Mouse (Mus musculus): ENCODE results near the gene Aurkb.

The Aurkb gene

GRCm38 (mm10) chr11:69036486-69037230 is 8.8 kb upstream of the Aurkb start:
- peak; percentile 83 to 90 for DNase-seq (ENCODE audit: low spot score in 2 of 2)

GRCm38 (mm10) chr11:69037231-69038061 is 8.0 kb upstream of the Aurkb start:
- peak; percentile 79 to 84 for DNase-seq (ENCODE audit: low spot score in 2 of 2)

- no peak for DNase-seq (ENCODE audit: low spot score in 2 of 2)
Observed at GRCm38 (mm10) chr11:69038173-69038572, 7.3 kb upstream of the Aurkb start.

GRCm38 (mm10) chr11:69046395-69046774 is 938 bp downstream of the Aurkb start:
- no peak for DNase-seq (ENCODE audit: low spot score in 2 of 2)

- DNase-seq (ENCODE audit: low spot score in 2 of 2), result no peak
Observed at GRCm38 (mm10) chr11:69047592-69047991, 2.1 kb downstream of the Aurkb start.

DNA sequence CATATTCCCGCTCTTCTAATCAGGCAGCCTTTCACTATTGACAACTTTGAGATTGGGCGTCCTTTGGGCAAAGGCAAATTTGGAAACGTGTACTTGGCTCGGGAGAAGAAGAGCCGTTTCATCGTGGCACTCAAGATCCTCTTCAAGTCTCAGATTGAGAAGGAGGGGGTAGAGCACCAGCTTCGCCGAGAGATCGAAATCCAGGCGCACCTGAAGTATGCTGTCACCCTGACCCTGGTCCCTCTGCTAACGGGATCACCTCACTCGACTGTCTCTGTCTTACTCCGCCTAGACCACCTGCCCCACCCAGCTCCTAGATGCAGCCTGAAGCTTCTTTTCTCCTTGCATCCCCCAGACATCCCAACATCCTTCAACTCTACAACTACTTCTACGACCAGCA is 2.7 kb downstream of the Aurkb start:
- no peak for DNase-seq (ENCODE audit: low spot score in 2 of 2)

GRCm38 (mm10) chr11:69050748-69051147 is 5.3 kb downstream of the Aurkb start:
- DNase-seq (ENCODE audit: low spot score in 2 of 2), result no peak

- DNase-seq (ENCODE audit: low spot score in 2 of 2), result no peak
Observed at GRCm38 (mm10) chr11:69051771-69052170, 6.3 kb downstream of the Aurkb start.

GRCm38 (mm10) chr11:69052824-69053421 is 7.5 kb downstream of the Aurkb start:
- DNase-seq (ENCODE audit: low spot score in 2 of 2), result no peak

- no peak for DNase-seq (ENCODE audit: low spot score in 2 of 2)
Observed at GRCm38 (mm10) chr11:69053848-69054247, 8.4 kb downstream of the Aurkb start.

GRCm38 (mm10) chr11:69058265-69058664 is 12.8 kb downstream of the Aurkb start:
- no peak for DNase-seq (ENCODE audit: low spot score in 2 of 2)

- DNase-seq (ENCODE audit: low spot score in 2 of 2), result no peak
Observed at GRCm38 (mm10) chr11:69058729-69059356, 13.4 kb downstream of the Aurkb start.

DNA sequence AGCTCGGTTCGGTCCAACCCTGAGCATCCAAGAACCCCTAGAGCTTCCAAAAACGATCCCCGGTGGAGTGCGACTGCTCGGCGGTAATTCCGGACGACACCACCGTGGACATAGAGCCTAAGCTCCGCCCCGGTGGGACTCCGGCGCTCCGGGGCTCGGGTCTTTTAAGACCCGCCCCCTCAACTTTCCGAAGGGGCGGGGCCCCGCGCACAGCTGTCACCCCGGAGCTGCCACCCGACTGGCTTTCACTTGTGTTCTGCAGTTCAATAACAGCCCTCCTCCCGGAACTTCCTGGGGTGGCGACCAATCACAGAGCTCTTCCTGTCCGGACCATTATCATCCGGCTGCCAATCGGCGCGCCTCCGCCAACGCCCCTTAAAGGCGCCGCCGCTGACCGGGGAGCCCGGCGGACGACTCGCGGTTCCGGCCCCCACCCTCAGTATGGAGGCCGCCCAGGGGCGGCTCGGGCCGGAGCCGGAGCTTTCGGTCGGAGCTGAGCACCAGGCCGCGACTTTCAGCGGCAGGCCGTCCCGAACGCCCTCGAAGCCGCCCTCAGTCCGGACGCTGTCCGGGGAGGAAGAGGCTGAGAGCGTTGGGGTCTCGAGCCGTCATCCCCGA is 14.0 kb downstream of the Aurkb start, which contains the start of gene Borcs6:
Gene Borcs6, plus strand, starts transcription at position 361 of the 618 bp plus-strand sequence.
- peak; percentile 88 to 94 for DNase-seq (ENCODE audit: low spot score in 2 of 2)

GRCm38 (mm10) chr11:69059975-69060411 is 14.5 kb downstream of the Aurkb start:
- DNase-seq (ENCODE audit: low spot score in 2 of 2), result no peak

DNA sequence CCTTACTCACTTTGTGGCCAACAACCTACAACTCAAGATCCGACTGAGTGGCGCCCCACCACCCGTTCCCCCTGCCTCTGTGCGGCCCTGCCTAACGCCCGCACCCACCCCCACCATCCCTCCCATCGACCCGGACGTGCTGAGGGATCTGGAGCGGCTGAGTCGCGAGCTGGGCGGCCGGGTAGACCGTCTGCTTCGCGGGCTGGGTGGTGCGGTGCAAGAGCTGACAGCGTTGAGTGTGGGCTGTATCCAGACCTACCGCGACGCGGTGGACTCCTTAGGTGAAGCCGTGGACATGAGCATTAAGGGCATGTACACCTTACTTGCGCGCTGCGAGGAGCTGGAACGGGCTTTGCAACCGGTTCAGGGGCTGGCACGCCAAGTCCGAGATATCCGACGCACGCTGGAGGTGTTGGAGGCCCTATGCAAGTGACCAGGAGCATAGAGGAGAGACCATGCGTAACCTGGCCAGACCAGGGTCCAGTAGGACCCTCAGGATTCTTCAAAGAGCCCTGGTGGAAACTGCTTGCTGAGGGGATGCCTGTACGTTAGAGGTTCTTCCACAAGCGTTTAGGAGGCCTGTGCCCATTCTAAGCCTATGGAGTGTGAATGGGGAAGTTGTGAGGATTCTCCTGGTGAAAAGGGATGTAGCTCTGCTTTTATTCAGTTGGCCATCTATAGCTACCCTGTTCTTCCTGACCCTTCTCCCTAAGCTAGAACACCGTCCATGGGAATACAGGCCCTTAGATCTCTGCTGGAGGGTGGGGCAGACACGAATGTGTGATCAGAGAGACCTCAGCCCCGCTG is 15.2 kb downstream of the Aurkb start:
- peak in 1 of 2 experiments; percentile 32 for DNase-seq (ENCODE audit: low spot score in 2 of 2)

GRCm38 (mm10) chr11:69061255-69061912 is 15.9 kb downstream of the Aurkb start:
- DNase-seq (ENCODE audit: low spot score in 2 of 2), result no peak

- peak; percentile 60 to 76 for DNase-seq (ENCODE audit: low spot score in 2 of 2)
Observed at GRCm38 (mm10) chr11:69062194-69062760, 16.8 kb downstream of the Aurkb start.

- DNase-seq (ENCODE audit: low spot score in 2 of 2), result peak; percentile 97 to 98
Observed at GRCm38 (mm10) chr11:69062761-69063224, 17.3 kb downstream of the Aurkb start.

- DNase-seq (ENCODE audit: low spot score in 2 of 2), result peak; percentile 70 to 84
Observed at GRCm38 (mm10) chr11:69063413-69064201, 18.2 kb downstream of the Aurkb start.
